Comparison of ENCODE assay signal across 21 mouse cellular contexts in genomic region chr4:140812191-140812590, GRCm38 (mm10). TPM values are rescaled to one million over a fixed set of nuclear protein-coding genes. Genes with fewer than 3 reads are reported as not detected.
DNase-seq lines count a peak whose midpoint lies in the region; ATAC-seq and TF ChIP-seq lines count a peak whose summit lies in the region.
"Had no signal": no experiment of that assay in that cellular context is flagged by ENCODE, and none has a peak within 500 bp of the region (broad histone marks: within the 10 kb centered on the region; RNA-seq: fewer than 3 reads in every experiment).

No protein-coding gene starts in this region.

- in situ Hi-C loops in ES-E14 (cut with MboI; ENCODE audit: low sequenced_read_pairs in 2 of 2, unreplicated experiment in 2 of 2) = no loop called here

- ATAC-seq in heart, embryonic 16.5 days (replicated peaks; ENCODE audit: extremely low read depth, insufficient read depth, low FRiP score) = 0 out of 2 replicates have a peak, but pooled peaks have one; percentile 7
- ATAC-seq in liver, embryonic 13.5 days (ENCODE audit: low read depth) = 0 out of 2 replicates have a peak, but pooled peaks have one; percentile 11
- ATAC-seq in erythroblast, adult 5-6 weeks (replicated peaks; ENCODE audit: low FRiP score, poor library complexity, severe bottlenecking) = no peak
- ATAC-seq: hindbrain, embryonic 16.5 days had no signal

- WGBS in heart, embryonic 16.5 days = 23% methylated on average over 8 of the region's 8 CpGs
- 22% methylated on average over 8 of the region's 8 CpGs for WGBS in liver, embryonic 13.5 days (ENCODE audit: insufficient replicate concordance)

- H3K36me3 ChIP-seq in heart, embryonic 16.5 days (ENCODE audit: control insufficient read depth, insufficient read depth) = no peaks in the 10 kb centered on the region
- H3K36me3 ChIP-seq in ES-E14 (ENCODE audit: control insufficient read depth, insufficient read depth, low read length, poor library complexity, severe bottlenecking) = no peaks in the 10 kb centered on the region
- no peaks in the 10 kb centered on the region for H3K36me3 ChIP-seq in liver, embryonic 13.5 days
- H3K36me3 ChIP-seq: forebrain, embryonic 12.5 days; lung, embryonic 15.5 days had no signal

- H3K4me1 ChIP-seq in heart, embryonic 16.5 days (ENCODE audit: control insufficient read depth, insufficient read depth, low read length) = peaks cover 36% of the 10 kb centered on the region
- H3K4me1 ChIP-seq in ES-E14 (ENCODE audit: control insufficient read depth in 2 of 2, insufficient read depth in 2 of 2, low read length in 2 of 2, poor library complexity in 1 of 2) = peaks cover 0 to 31% of the 10 kb centered on the region in 2 experiments; a peak in 2 of 4 replicates
- peaks cover 84% of the 10 kb centered on the region for H3K4me1 ChIP-seq in liver, embryonic 13.5 days (replicated peaks)

- no peak overlapping the region for H3K9ac ChIP-seq in heart, embryonic 16.5 days (ENCODE audit: low read length)
- H3K9ac ChIP-seq in ES-E14 (ENCODE audit: insufficient read depth, low read depth, low read length, poor library complexity, severe bottlenecking) = peak overlapping the region; percentile 21; the same call in 1 of the 2 replicates
- H3K9ac ChIP-seq in liver, embryonic 13.5 days = no peak overlapping the region; the same call in 1 of the 2 replicates
- H3K9ac ChIP-seq: forebrain, embryonic 12.5 days; lung, embryonic 15.5 days had no signal

- 0 out of 2 replicates have a peak, but pooled peaks cover 1% of the 10 kb centered on the region for H3K27me3 ChIP-seq in heart, embryonic 16.5 days (ENCODE audit: control insufficient read depth, insufficient read depth, low read length)
- H3K27me3 ChIP-seq in liver, embryonic 13.5 days = peaks cover 20% of the 10 kb centered on the region
- H3K27me3 ChIP-seq: lung, embryonic 15.5 days had no signal

- peak overlapping the region; percentile 24; the same call in 1 of the 2 replicates for H3K4me2 ChIP-seq in heart, embryonic 16.5 days (ENCODE audit: low read depth, low read length)
- H3K4me2 ChIP-seq in liver, embryonic 13.5 days = peak overlapping the region; percentile 79
- H3K4me2 ChIP-seq: forebrain, embryonic 12.5 days; lung, embryonic 15.5 days had no signal

- H3K9me3 ChIP-seq in heart, embryonic 16.5 days (replicated peaks; ENCODE audit: control insufficient read depth, low read length) = no peaks in the 10 kb centered on the region
- H3K9me3 ChIP-seq in ES-E14 (ENCODE audit: control insufficient read depth, insufficient read depth, low read depth, low read length) = no peaks in the 10 kb centered on the region
- H3K9me3 ChIP-seq in liver, embryonic 13.5 days (replicated peaks) = no peaks in the 10 kb centered on the region
- H3K9me3 ChIP-seq: forebrain, embryonic 12.5 days; lung, embryonic 15.5 days had no signal

- no peak for DNase-seq in heart, adult 8-10 months (ENCODE audit: low spot score)
- DNase-seq in ES-E14 (ENCODE audit: low read depth, low spot score) = no peak
- DNase-seq in MN1 (ENCODE audit: low spot score) = peak; percentile 70
- DNase-seq in liver, embryonic 13.5 days = no peak
- no peak for DNase-seq in retina, postnatal 1 day
- DNase-seq: adrenal gland, adult 2 months; cerebellum, adult 18-20 months; layer of hippocampus, postnatal 36 days; thymus, adult 18-20 months had no signal

- no peak overlapping the region; the same call in 1 of the 2 replicates for H3K27ac ChIP-seq in heart, embryonic 16.5 days (ENCODE audit: low read length)
- no peak overlapping the region for H3K27ac ChIP-seq in ES-E14 (ENCODE audit: insufficient read depth, low read depth, low read length, poor library complexity, severe bottlenecking)
- no peak overlapping the region; the same call in 1 of the 2 replicates for H3K27ac ChIP-seq in liver, embryonic 13.5 days
- H3K27ac ChIP-seq: forebrain, embryonic 12.5 days; lung, embryonic 15.5 days had no signal

- no peak overlapping the region for H3K4me3 ChIP-seq in heart, embryonic 16.5 days (ENCODE audit: low read length)
- no peak overlapping the region for H3K4me3 ChIP-seq in ES-E14 (ENCODE audit: insufficient read depth in 1 of 2, low read depth in 1 of 2, low read length in 2 of 2, poor library complexity in 1 of 2, severe bottlenecking in 1 of 2)
- H3K4me3 ChIP-seq in liver, embryonic 13.5 days (replicated peaks) = 0 out of 2 replicates have a peak overlapping the region, but pooled peaks have one; percentile 4
- H3K4me3 ChIP-seq: forebrain, embryonic 12.5 days; lung, embryonic 15.5 days had no signal

TF ChIP-seq in ES-E14, 5 proteins besides CTCF, POLR2A, EP300 and RAD21:
- TF ChIP-seq ZC3H11A (IDR thresholded peaks at IDR 0.05; ENCODE audit: borderline replicate concordance, low read depth, low read length) (no peak), ZNF384 (IDR thresholded peaks at IDR 0.05; ENCODE audit: low read depth, low read length) (no peak), CHD2 (IDR thresholded peaks at IDR 0.05; ENCODE audit: low read depth, low read length) (no peak), HCFC1 (IDR thresholded peaks at IDR 0.05; ENCODE audit: borderline replicate concordance, insufficient read depth, low read length) (no peak), MAFK (IDR thresholded peaks at IDR 0.05; ENCODE audit: insufficient read depth, low read depth, low read length) (no peak)

RNA-seq across cellular contexts. Expression of gene Padi3, which starts 1.7 kb away (rescaled TPM):
- polyA plus RNA-seq in heart, embryonic 16.5 days (2015; fragmentation: Nextera tagmentation; extraction: Ambion mirVana) = 0.24 and 0.55 TPM in 2 replicates
- under 1 TPM; 0.09 to 0.34 (median 0.13) TPM for total RNA-seq in heart, adult 8-10 months (2022)
- 1.2 and 1.6 TPM in 2 replicates for total RNA-seq in ES-E14 (2012; rRNA removed)
- polyA plus RNA-seq in liver, embryonic 13.5 days (2015; fragmentation: Nextera tagmentation; extraction: Ambion mirVana) = 0.21 and 0.23 TPM in 2 replicates
- not detected in 2 replicates for total RNA-seq in erythroblast, adult 5-6 weeks (2015; ENCODE audit: low replicate concordance)
- total RNA-seq in erythroblast, adult 5-6 weeks (2017; ENCODE audit: low replicate concordance) = not detected in 2 replicates
- total RNA-seq: adrenal gland, adult 2 months; layer of hippocampus, postnatal 36 days; left cerebral cortex, postnatal 36 days; monocyte, adult 5-6 weeks; neutrophil, adult 5-6 weeks had no signal
- polyA plus RNA-seq: adrenal gland, adult 2 months; cortical plate, adult 2 months; forebrain, embryonic 12.5 days; large intestine, adult 2 months; small intestine, adult 2 months had no signal

RNA-seq across cellular contexts. Expression of gene Padi1, which starts 33.4 kb away (rescaled TPM):
- polyA plus RNA-seq in heart, embryonic 16.5 days (2015; fragmentation: Nextera tagmentation; extraction: Ambion mirVana) = 0.07 and 0.10 TPM in 2 replicates
- total RNA-seq in heart, adult 8-10 months (2022) = not detected
- 0.09 and 0.16 TPM in 2 replicates for total RNA-seq in ES-E14 (2012; rRNA removed)
- 0.03 and 0.06 TPM in 2 replicates for polyA plus RNA-seq in liver, embryonic 13.5 days (2015; fragmentation: Nextera tagmentation; extraction: Ambion mirVana)
- total RNA-seq in erythroblast, adult 5-6 weeks (2015; ENCODE audit: low replicate concordance) = not detected in 2 replicates
- total RNA-seq in erythroblast, adult 5-6 weeks (2017; ENCODE audit: low replicate concordance) = not detected in 2 replicates
- total RNA-seq: adrenal gland, adult 2 months; layer of hippocampus, postnatal 36 days; left cerebral cortex, postnatal 36 days had no signal
- polyA plus RNA-seq: adrenal gland, adult 2 months; hindbrain, embryonic 16.5 days; small intestine, adult 2 months had no signal

RNA-seq across cellular contexts. Expression of gene Padi4, which starts 38.2 kb away (rescaled TPM):
- 2.6 and 3.0 TPM in 2 replicates for polyA plus RNA-seq in heart, embryonic 16.5 days (2015; fragmentation: Nextera tagmentation; extraction: Ambion mirVana)
- 1 to 10 TPM in 1 of 4 experiments, under 1 TPM in 3; 0.24 to 5.3 (median 0.27) TPM for total RNA-seq in heart, adult 8-10 months (2022)
- 1.7 and 2.1 TPM in 2 replicates for total RNA-seq in ES-E14 (2012; rRNA removed)
- polyA plus RNA-seq in liver, embryonic 13.5 days (2015; fragmentation: Nextera tagmentation; extraction: Ambion mirVana) = 0.36 and 0.37 TPM in 2 replicates
- total RNA-seq in erythroblast, adult 5-6 weeks (2015; ENCODE audit: low replicate concordance) = 17.6 and 18.6 TPM in 2 replicates
- total RNA-seq in erythroblast, adult 5-6 weeks (2017; ENCODE audit: low replicate concordance) = 11.6 and 13.5 TPM in 2 replicates
- total RNA-seq: CH12.LX; layer of hippocampus, postnatal 36 days; left cerebral cortex, postnatal 36 days had no signal
